Mouse (Mus musculus) midbrain, embryonic 14.5 days (tissue): ENCODE results near the gene Hecw2. TPM values are rescaled to one million over a fixed set of nuclear protein-coding genes. Genes with fewer than 3 reads are reported as not detected.

Experiments
- ATAC-seq: fragments of 200-750 bp; cut with Nextera tagmentation; 2 replicates; pipeline ENCODE4 v1.8.0; 2017; ENCODE audit warnings: moderate number of reproducible peaks, moderate library complexity; ENCODE audit not compliant: low FRiP score, low TSS enrichment
- DNase-seq: peaks from one replicate; pipeline ENCODE4 v3.0.0-alpha.2; 2015
- H3K27ac ChIP-seq: fragments of 300-500 bp; sonication (generic); replicated peaks from 2 replicates; pipeline ENCODE4 v1.5.1; 2014; ENCODE audit warnings: mild to moderate bottlenecking, low read depth, low read length, moderate library complexity
- H3K27me3 ChIP-seq: fragments of 300-500 bp; sonication (generic); 2 replicates; pipeline ENCODE4 v1.6.1; 2014; ENCODE audit warnings: low read length, control low read depth, mixed read lengths; ENCODE audit not compliant: control insufficient read depth, insufficient read depth
- H3K36me3 ChIP-seq: fragments of 300-500 bp; sonication (generic); 2 replicates; pipeline ENCODE4 v1.6.1; 2014; ENCODE audit warnings: low read length, control low read depth; ENCODE audit not compliant: control insufficient read depth, insufficient read depth
- H3K4me1 ChIP-seq: fragments of 300-500 bp; sonication (generic); 2 replicates; pipeline ENCODE4 v1.6.1; 2014; ENCODE audit warnings: mild to moderate bottlenecking, antibody characterized with exemption, low read length, control low read depth; ENCODE audit not compliant: control insufficient read depth, insufficient read depth
- H3K4me2 ChIP-seq: fragments of 300-500 bp; sonication (generic); 2 replicates; pipeline ENCODE4 v1.6.1; 2014; ENCODE audit warnings: mild to moderate bottlenecking, low read length, moderate library complexity
- H3K4me3 ChIP-seq: fragments of 300-500 bp; sonication (generic); replicated peaks from 2 replicates; pipeline ENCODE4 v1.5.1; 2014; ENCODE audit warnings: low read depth, low read length
- H3K9ac ChIP-seq: fragments of 300-500 bp; sonication (generic); replicated peaks from 2 replicates; pipeline ENCODE4 v1.6.1; 2014; ENCODE audit warnings: mild to moderate bottlenecking, low read length, moderate library complexity
- H3K9me3 ChIP-seq: fragments of 300-500 bp; sonication (generic); 2 replicates; pipeline ENCODE4 v1.6.1; 2016; ENCODE audit warnings: low read length, control low read depth, mixed read lengths; ENCODE audit not compliant: control insufficient read depth
- WGBS: fragments of 180-500 bp; shearing (Covaris S2); extraction: QIAGEN DNeasy Blood & Tissue Kit; methylation state at CpG from one replicate; pipeline ENCODE4 v1.1.7; 2014; 5-methylcytosine and 5-hydroxymethylcytosine counted together
- polyA plus RNA-seq: library from polyadenylated mRNA; unstranded; fragments of >200 nt; fragmentation: Nextera tagmentation; extraction: Ambion mirVana; gene quantifications from 2 replicates; pipeline ENCODE4 v1.2.1, GENCODE M21; 2014

Hecw2 gene
- 6.4 and 7.2 TPM in 2 replicates for polyA plus RNA-seq

DNA sequence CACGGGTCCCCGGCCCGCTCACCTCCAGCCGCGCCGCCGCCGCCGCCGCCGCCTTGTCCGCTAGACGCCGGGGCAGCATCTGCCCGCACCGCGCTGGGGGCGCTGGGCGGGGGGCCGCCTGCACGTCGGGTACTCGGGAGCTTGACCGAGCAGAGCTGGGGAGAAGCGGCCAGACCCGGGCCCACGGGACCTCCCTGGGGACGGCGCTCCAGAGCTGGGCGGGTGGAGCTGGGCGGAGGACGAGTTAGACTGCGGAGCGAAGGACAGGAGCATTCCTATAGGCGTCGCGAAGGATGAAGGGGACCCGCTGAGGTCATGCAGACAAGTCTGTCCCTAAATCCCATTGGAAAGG is at the start of gene Hecw2:
Gene Hecw2, minus strand, starts transcription at position 215 of the 352 bp plus-strand sequence.
- Histone ChIP-seq H3K27me3 (no peaks in the 10 kb centered on the region), H3K36me3 (no peaks in the 10 kb centered on the region), H3K27ac (peak within 1 kb of the TSS; percentile 98), H3K9ac (peak within 1 kb of the TSS; percentile 95), H3K9me3 (no peaks in the 10 kb centered on the region), H3K4me3 (peak within 1 kb of the TSS; percentile 91), H3K4me1 (peaks cover 15% of the 10 kb centered on the region; the same call in 1 of the 2 replicates), H3K4me2 (peak within 1 kb of the TSS; percentile 62)
- ATAC-seq (peak; percentile 79), DNase-seq (peak; percentile 80)
- under 1% methylated on average over 38 of the region's 38 CpGs for WGBS

DNA sequence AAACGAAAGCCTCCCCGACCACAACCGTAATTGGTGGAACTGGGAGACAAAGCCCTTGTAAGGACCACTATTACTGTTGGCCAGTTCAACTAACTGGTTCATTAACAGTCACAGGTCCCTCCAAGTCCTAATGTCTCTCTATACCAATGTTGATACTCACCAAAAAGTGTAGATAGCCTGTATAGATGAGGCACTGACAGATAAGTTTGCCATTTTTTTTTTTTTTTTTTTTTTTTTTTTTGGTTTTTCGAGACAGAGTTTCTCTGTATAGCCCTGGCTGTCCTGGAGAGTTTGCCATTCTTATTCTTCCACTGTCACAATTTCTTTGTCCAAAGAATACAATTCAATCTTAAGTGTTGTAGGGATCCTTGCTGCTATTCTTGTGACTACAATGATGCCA is 47.8 kb upstream of the Hecw2 start:
- H3K27me3 ChIP-seq, result no peaks in the 10 kb centered on the region
- H3K4me3 ChIP-seq, result no peak overlapping the region
- H3K4me1 ChIP-seq, result no peaks in the 10 kb centered on the region
- DNase-seq (no peak), ATAC-seq (no peak)
- H3K27ac ChIP-seq, result no peak overlapping the region
- H3K4me2 ChIP-seq, result no peak overlapping the region
- no peaks in the 10 kb centered on the region for H3K36me3 ChIP-seq
- no peak overlapping the region for H3K9ac ChIP-seq
- WGBS, result 90% methylated on average over 4 of the region's 4 CpGs
- H3K9me3 ChIP-seq, result no peaks in the 10 kb centered on the region

DNA sequence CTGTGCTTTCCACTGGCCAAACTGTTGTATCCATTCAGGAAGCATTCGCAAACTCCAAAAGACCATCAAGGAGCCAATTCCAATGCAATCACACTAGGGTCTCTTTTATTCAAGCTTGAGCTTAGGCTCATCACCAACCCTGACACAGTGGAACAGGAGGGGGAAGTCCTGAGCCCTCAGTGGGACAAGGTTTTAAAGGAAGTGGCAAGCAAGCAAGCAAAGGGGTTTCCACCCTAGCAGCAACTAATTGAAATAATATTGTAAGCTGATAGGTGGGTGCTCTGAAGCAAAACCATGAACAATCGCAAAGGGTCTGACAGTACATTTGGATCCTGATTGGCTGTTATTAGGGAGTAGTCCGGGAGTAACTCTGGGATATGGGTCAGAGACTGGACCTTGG is 25.3 kb upstream of the Hecw2 start:
- H3K4me2 ChIP-seq, result no peak overlapping the region
- no peaks in the 10 kb centered on the region for H3K9me3 ChIP-seq
- no peaks in the 10 kb centered on the region for H3K27me3 ChIP-seq
- no peaks in the 10 kb centered on the region for H3K4me1 ChIP-seq
- WGBS, result 93% methylated on average over 3 of the region's 3 CpGs
- H3K27ac ChIP-seq, result no peak overlapping the region
- no peak for DNase-seq
- no peak overlapping the region for H3K4me3 ChIP-seq
- no peak overlapping the region for H3K9ac ChIP-seq
- ATAC-seq, result no peak
- H3K36me3 ChIP-seq, result no peaks in the 10 kb centered on the region

- under 1% methylated on average over 91 of the region's 104 CpGs for WGBS
- Histone ChIP-seq H3K27ac (peak overlapping the region; percentile 98), H3K4me1 (peaks cover 15% of the 10 kb centered on the region; the same call in 1 of the 2 replicates), H3K4me3 (peak overlapping the region; percentile 91), H3K9me3 (no peaks in the 10 kb centered on the region), H3K27me3 (no peaks in the 10 kb centered on the region), H3K4me2 (peak overlapping the region; percentile 62), H3K36me3 (no peaks in the 10 kb centered on the region), H3K9ac (peak overlapping the region; percentile 95)
- ATAC-seq (peak; percentile 87), DNase-seq (peak; percentile 87)
Observed at GRCm38 (mm10) chr1:54194183-54194953, 600 bp downstream of the Hecw2 start.

- no peaks in the 10 kb centered on the region for H3K27me3 ChIP-seq
- no peak overlapping the region for H3K27ac ChIP-seq
- WGBS, result 23% methylated on average over 7 of the region's 7 CpGs
- no peaks in the 10 kb centered on the region for H3K9me3 ChIP-seq
- peak overlapping the region; percentile 62 for H3K4me2 ChIP-seq
- peaks cover 15% of the 10 kb centered on the region; the same call in 1 of the 2 replicates for H3K4me1 ChIP-seq
- peak; percentile 61 for DNase-seq
- H3K9ac ChIP-seq, result no peak overlapping the region
- no peak for ATAC-seq
- H3K4me3 ChIP-seq, result peak overlapping the region; percentile 91
- no peaks in the 10 kb centered on the region for H3K36me3 ChIP-seq
Observed at GRCm38 (mm10) chr1:54193191-54193770, 1.7 kb downstream of the Hecw2 start.

GRCm38 (mm10) chr1:54187579-54187978 is 7.4 kb downstream of the Hecw2 start:
- Histone ChIP-seq H3K27me3 (no peaks in the 10 kb centered on the region), H3K27ac (no peak overlapping the region), H3K9ac (no peak overlapping the region), H3K36me3 (no peaks in the 10 kb centered on the region), H3K4me2 (no peak overlapping the region), H3K9me3 (no peaks in the 10 kb centered on the region), H3K4me1 (peaks cover 5% of the 10 kb centered on the region; the same call in 1 of the 2 replicates), H3K4me3 (no peak overlapping the region)
- ATAC-seq (no peak), DNase-seq (no peak)
- WGBS, result 85% methylated on average over 4 of the region's 4 CpGs

GRCm38 (mm10) chr1:54186347-54186746 is 8.6 kb downstream of the Hecw2 start:
- Histone ChIP-seq H3K36me3 (no peaks in the 10 kb centered on the region), H3K27ac (no peak overlapping the region), H3K4me1 (no peaks in the 10 kb centered on the region), H3K9me3 (no peaks in the 10 kb centered on the region), H3K27me3 (no peaks in the 10 kb centered on the region), H3K4me2 (no peak overlapping the region), H3K9ac (no peak overlapping the region), H3K4me3 (no peak overlapping the region)
- 63% methylated on average over 3 of the region's 3 CpGs for WGBS
- ATAC-seq (no peak), DNase-seq (no peak)

GRCm38 (mm10) chr1:54180663-54181062 is 14.3 kb downstream of the Hecw2 start:
- H3K9ac ChIP-seq, result no peak overlapping the region
- no peak overlapping the region for H3K4me3 ChIP-seq
- H3K27me3 ChIP-seq, result no peaks in the 10 kb centered on the region
- no peak for ATAC-seq
- H3K4me2 ChIP-seq, result no peak overlapping the region
- H3K36me3 ChIP-seq, result no peaks in the 10 kb centered on the region
- H3K27ac ChIP-seq, result no peak overlapping the region
- WGBS, result 71% methylated on average over 1 of the region's 2 CpGs
- H3K4me1 ChIP-seq, result no peaks in the 10 kb centered on the region
- H3K9me3 ChIP-seq, result no peaks in the 10 kb centered on the region
- DNase-seq, result no peak

GRCm38 (mm10) chr1:54179179-54179578 is 15.8 kb downstream of the Hecw2 start:
- ATAC-seq, result no peak
- Histone ChIP-seq H3K4me3 (no peak overlapping the region), H3K4me1 (no peaks in the 10 kb centered on the region), H3K27ac (no peak overlapping the region), H3K36me3 (no peaks in the 10 kb centered on the region), H3K4me2 (no peak overlapping the region), H3K9ac (no peak overlapping the region), H3K9me3 (no peaks in the 10 kb centered on the region), H3K27me3 (no peaks in the 10 kb centered on the region)
- DNase-seq, result no peak
- WGBS, result 92% methylated on average over 7 of the region's 7 CpGs
